Mouse (Mus musculus): ENCODE results near the gene Pbx1.

Gene Pbx1

GRCm38 (mm10) chr1:168169791-168170190, 262.3 kb downstream of the Pbx1 start:
- no peak for DNase-seq (ENCODE audit: low spot score in 2 of 2)

GRCm38 (mm10) chr1:168169052-168169779, 262.9 kb downstream of the Pbx1 start:
- no peak for DNase-seq (ENCODE audit: low spot score in 2 of 2)

DNA sequence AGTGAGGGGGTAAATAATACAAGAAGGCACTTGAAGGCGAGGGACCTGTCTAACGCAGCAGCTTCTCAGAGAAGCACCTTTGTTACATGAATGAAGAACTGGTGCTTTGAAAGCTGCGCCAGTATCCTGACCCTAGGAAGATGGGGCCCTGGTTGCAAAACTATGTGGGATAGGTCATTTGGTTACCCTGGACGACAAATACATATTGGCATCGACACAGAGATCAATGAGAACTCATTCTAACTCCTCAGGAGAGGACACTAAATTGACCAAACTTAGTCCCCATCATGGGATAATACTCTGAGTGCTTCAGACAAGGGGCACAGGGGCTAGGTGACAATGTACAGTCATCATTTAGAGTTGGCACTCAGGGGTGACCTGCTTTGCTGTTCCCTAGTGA, 264.3 kb downstream of the Pbx1 start:
- DNase-seq (ENCODE audit: low spot score in 2 of 2) = no peak

DNA sequence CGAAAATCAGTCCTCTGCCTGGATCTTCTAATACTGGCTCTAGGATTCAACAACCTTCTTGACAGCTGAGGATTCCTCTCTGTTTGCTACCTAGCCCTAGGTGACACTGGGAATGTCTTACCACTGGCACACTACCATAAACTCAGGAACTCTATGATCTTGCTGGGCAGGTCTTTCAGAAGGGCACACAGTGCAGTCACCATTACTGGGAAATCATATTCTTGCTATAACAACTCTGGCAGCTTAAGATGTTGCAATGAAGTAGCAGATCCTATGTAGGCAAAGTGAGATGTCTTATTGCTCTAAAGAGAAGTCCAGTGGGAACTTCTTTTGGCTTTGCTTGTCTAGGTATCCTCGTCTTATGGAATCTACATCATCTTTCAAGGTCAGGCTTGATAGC, 265.2 kb downstream of the Pbx1 start:
- no peak for DNase-seq (ENCODE audit: low spot score in 2 of 2)

- DNase-seq (ENCODE audit: low spot score in 2 of 2) = no peak
Measured at GRCm38 (mm10) chr1:168164945-168165344, 267.1 kb downstream of the Pbx1 start.

DNA sequence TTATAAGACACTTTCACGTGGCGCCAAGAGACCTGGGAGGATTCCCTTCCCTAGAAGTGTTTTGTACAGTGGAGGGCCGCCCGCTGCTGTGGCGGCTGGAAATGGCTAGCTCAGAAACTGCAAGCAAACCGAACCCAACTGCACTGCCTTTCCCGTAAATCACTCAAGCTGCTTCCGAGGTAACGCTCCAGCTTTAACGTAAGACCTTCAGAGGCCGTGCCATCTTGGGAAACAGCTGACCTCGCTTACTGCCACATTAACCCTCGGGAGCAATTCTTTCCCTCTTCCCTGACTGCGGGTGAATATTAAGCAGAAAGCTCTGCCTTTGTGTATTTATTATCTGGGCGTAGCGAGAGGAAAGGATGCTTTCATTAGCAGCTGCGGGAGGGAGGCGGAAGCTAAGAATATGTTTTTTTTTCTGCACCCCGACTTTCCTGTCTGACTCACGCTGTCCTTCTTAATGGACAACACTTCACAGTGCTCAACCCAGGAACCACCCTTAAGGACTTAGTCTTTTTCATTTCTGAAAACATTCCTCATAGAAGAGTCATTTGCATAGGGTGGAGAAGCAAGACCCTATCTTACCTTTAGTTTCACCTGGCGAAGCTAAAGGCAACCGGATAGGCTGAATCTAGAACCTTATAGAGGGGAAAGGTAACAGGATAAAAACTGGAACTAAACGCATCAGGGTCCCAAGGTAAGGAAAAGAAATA, 268.4 kb downstream of the Pbx1 start:
- no peak for DNase-seq (ENCODE audit: low spot score in 2 of 2)

- DNase-seq (ENCODE audit: low spot score in 2 of 2) = no peak
Measured at GRCm38 (mm10) chr1:168139138-168139682, 292.9 kb downstream of the Pbx1 start.

DNA sequence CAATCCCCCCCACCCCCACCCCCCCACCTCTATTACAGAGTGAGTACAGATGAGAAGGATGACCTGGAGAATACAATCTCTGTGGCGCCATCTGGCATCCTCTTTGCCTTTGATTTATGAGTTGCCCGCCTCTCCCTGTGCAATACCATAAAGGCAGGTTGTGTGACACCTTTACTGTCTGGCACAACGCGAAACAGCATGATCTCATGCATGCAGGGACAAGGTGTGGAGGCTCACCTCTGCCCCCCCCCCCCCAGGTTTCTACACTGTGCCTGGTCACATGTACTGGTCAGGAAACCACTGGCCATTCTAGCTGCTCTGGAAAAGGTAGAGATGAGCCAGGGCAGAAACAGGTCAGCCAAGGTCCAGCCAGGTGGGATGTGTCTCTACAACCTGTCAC, 293.4 kb downstream of the Pbx1 start:
- no peak for DNase-seq (ENCODE audit: low spot score in 2 of 2)

DNA sequence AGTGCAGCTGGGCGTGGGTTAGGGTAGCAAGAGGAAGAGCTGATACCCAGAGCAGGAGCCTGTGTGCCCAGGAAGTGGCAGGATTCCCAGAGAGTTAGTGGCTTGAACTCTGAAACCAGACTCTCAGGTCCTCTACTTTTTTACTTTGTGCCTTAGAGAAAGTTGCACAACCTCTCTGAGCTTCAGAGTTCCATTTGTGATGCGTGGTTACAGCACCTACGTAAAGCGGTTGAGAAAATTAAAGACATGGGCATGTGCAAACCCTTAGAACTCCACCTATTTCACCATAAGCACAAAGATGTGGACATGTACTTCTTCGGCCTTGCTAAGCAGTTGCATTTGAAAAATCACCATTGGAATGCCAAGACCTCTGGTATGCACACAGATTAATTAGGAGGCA, 294.2 kb downstream of the Pbx1 start:
- DNase-seq (ENCODE audit: low spot score in 2 of 2) = no peak

DNA sequence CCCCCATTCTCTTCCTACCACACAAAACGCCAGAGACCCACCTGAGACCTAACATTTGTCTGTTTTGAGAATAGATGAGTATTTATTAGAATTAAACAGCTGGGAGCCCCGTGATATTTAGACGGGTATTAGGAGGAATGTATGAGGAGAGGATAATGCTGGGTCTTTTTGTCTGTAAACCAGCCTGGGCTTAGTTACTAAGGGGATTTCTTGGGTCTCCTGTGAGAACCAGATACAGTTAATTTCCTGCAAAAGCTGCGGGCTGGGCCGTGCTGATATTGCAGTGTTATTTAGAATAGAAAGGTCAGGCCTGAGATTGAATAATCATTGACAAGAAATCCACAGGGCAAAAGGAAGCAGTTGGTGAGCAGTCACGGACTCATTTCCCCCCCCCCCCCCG, 296.5 kb downstream of the Pbx1 start:
- no peak for DNase-seq (ENCODE audit: low spot score in 2 of 2)

DNA sequence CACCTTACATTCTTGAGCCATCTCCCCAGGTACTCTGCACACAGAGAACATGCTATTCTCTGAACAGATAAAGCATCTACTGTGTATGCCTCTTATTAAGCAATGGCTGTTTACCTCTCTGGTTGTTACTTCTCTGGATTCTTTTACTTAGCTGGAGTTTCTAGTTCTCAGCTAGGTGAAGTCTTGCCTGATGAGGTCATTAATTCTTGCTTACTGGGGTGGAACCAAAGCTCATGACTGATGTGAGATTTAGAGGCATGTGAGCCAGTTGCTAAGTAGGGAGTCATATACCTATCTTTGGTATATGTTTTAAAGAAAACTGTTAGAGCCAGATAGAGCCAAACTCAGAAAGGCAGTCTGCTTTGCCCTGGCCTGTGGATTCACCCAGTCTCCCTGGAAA, 298.4 kb downstream of the Pbx1 start:
- no peak for DNase-seq (ENCODE audit: low spot score in 2 of 2)

DNA sequence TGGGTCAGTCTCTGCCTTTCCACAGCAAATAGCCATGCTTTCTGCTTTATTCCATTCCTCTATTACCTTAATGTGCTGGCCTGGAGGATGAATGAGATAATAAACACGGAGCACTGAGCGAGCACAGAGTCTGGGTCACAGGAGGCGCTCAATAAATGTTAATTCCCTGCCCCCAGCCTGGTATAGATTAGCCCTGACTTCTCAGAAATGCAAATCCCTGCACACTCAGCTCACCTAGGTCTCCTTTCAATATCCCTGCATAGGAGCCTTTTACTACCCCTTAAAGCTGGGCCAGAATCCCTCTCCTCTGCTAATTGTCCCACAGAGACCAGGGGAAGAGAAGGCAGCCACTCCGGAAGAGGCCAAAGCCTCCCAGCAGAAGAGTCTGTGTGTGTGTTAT, 304.1 kb downstream of the Pbx1 start:
- no peak for DNase-seq (ENCODE audit: low spot score in 2 of 2)

- DNase-seq (ENCODE audit: low spot score in 2 of 2) = no peak
Measured at GRCm38 (mm10) chr1:168124643-168125490, 307.2 kb downstream of the Pbx1 start.

GRCm38 (mm10) chr1:168118077-168118476, 314.0 kb downstream of the Pbx1 start:
- DNase-seq (ENCODE audit: low spot score in 2 of 2) = no peak

GRCm38 (mm10) chr1:168117367-168117766, 314.7 kb downstream of the Pbx1 start:
- no peak for DNase-seq (ENCODE audit: low spot score in 2 of 2)

- DNase-seq (ENCODE audit: low spot score in 2 of 2) = no peak
Measured at GRCm38 (mm10) chr1:168109797-168110196, 322.3 kb downstream of the Pbx1 start.

- DNase-seq (ENCODE audit: low spot score in 2 of 2) = peak in 1 of 2 experiments; percentile 1
Measured at GRCm38 (mm10) chr1:168103821-168104220, 328.2 kb downstream of the Pbx1 start.

- DNase-seq (ENCODE audit: low spot score in 2 of 2) = no peak
Measured at GRCm38 (mm10) chr1:168101514-168101913, 330.6 kb downstream of the Pbx1 start.

- no peak for DNase-seq (ENCODE audit: low spot score in 2 of 2)
Measured at GRCm38 (mm10) chr1:168098806-168099205, 333.3 kb downstream of the Pbx1 start.

GRCm38 (mm10) chr1:168094671-168095070, 337.4 kb downstream of the Pbx1 start:
- DNase-seq (ENCODE audit: low spot score in 2 of 2) = no peak

DNA sequence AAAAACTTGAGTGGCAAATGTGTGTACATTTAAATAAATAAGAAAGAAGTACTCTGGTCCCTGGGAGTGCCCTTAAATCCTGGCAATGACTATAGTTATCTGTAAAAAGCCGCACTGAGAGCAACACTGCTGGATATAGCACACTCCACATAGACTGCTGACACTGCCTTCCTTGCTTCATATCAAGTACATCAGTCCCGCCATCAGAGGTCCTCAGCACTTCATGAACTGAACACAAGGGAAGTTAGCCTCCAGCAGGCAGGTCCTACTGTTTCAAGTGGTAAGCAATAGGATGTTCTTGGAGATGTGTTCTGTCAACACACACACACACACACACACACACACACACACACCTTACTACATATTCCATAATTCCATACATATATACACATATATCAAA, 339.0 kb downstream of the Pbx1 start:
- DNase-seq (ENCODE audit: low spot score in 2 of 2) = peak in 1 of 2 experiments; percentile 24

GRCm38 (mm10) chr1:168091627-168092026, 340.4 kb downstream of the Pbx1 start:
- no peak for DNase-seq (ENCODE audit: low spot score in 2 of 2)
